Mouse (Mus musculus) cerebellum, adult 11 months (tissue): ENCODE measurements around the gene Pip4k2a.
A peak's percentile ranks its signal among the peaks of the same experiment; 100 is the strongest.

Experiments
- DNase-seq: peaks from one replicate; pipeline ENCODE4 v3.0.0; 2022

The Pip4k2a gene

DNA sequence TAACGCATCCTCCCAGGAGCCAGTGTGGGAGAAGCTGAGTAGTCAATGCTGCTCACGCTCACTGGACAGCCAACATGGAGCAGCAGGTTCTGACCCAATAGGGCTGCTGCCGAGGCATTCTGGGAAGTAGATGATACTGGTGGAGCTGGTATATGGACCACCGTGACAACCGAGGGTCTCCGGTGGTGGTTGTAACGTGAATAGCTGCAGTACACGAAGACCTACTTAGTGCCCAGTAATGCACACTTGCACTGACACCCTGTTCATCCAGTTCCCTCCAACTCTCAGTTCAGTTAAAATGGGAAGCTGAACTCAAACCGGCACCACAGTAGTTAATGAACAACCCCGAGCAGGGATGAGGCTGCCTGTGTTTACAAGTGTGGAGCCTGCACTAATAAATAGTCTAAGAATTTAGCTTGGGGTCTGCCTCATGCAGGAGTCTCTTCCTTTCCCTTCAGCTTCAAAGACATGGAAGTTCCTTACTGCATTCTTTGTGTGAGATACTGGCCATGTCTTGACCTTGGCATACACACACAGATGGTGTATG, 105.9 kb downstream of the Pip4k2a start:
- no peak for DNase-seq

DNA sequence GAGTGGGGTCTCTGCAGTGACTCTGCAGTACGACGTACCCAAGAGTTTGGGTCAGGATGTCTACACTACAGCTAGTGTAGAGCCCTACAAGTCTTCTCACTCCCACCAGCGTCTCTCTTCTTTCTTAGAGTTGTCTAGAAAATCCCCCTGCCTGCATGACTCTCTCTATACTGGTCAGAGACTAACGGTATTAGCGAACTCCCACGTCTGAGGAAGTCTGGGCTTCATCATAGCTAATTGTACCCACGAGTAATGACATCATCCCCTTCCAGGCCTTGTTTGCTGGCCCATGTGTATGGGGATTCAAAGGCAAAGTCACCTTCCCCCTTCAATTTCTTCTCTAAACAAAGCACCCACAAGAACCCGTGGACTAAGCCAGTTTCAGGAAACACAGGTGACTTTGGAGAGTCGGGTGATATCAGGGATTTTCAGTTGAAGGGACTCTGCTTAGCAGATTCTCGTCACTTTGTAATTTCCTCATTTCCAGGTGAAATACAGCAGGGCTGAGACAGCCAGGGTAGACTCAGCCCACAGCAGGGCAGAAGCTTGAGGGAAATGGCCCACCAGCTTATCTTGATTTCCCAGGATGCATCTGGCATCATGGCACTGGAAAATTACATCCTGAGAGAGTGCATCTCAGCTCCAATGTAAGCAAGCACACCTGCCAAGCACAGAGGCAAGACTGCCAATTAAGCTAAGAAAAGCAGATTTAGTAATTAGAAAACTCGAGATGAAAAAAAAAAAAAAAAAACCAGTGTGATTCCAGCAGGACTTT, 107.5 kb downstream of the Pip4k2a start:
- no peak for DNase-seq

DNA sequence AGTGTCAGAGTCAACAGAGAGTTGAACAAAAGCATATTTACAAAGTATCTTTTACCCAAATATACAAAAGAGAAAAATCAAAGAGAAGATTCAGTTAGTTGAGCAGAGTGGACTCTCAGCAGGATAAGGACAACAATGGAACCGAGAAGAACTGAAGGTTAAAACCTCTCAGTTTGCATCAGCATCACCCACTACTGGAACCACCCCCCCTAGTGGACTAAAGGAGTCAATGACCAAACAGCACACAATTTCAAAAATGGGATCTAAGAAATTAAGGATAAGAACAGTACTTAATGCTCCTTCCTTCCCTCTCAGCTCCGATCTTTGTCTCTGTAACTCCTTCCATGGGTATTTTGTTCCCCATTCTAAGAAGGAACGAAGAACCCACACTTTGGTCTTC, 113.6 kb downstream of the Pip4k2a start:
- DNase-seq = no peak

DNA sequence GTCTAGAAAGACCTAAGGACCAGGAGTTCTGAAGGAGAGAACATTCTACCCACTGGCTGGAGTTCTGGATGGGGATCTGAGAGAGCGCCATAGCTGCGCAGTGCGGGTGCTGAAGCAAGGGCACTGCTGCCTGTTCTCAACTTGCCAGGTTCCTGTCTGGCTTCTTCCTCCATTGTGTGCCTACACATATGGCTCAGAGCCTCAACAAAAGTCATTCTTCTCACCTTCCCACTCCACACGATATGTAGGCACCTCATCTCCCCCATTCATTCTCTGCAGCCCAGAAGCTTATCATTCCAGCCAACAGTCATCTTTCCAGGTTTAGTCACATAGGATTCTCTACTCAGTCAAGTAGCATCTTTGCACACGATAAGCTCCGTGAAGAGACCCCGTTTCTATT, 123.3 kb downstream of the Pip4k2a start:
- no peak for DNase-seq

DNA sequence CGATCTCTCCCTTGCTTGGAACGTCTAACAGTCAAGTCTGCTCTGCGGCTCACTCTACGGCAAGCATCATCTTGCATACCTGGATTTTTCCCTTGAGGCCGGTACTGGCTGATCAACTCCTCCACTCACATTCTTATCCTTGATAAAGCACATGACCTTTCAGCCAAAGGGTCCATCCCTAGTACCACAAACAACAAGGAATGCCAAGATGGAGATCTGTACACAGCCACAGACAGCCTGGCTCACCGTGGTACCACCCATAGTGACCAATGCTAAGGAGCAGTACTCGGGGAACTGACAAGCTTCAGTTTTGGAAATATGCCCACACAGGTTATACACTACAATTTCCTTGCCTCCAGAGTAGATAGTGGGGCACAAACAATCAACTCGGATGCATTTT, 123.9 kb downstream of the Pip4k2a start:
- no peak for DNase-seq

DNA sequence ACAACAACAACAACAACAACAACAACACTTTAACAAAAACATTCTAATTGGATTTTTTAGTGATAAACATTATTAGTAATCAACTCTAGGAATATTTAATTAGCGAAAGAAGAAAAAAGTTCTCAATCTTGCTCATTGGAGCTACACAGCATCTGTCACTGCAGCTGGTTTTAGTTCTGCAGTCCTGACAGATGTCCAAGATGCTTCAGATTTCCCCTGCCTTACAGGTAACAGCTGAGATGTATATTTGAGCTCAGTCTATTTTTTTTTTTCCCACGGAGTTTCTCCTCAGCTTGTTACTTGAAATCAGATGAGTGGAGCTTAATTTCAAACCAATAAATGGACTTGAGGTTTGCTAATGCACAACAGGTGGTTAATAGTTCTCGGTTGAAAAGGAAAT, 124.5 kb downstream of the Pip4k2a start:
- DNase-seq = no peak

DNA sequence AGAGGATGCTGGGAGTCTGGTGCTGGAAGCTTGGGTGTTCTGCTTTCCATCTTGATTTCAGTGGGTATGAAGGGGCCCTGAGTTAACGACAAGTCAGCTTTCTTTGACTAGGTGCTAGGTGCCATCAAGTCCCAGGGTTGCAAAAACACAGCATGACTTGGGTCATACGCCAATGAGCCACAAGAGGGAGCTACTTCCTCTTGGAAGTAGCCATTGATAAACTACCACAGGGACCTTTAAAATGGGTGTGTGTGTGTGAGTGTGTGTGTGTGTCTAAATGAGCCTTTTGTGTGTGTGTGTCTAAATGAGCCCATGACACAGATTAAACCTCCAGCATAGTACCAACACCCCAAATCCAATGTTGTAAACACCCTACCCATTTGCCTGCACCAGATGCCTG, 125.1 kb downstream of the Pip4k2a start:
- DNase-seq = peak; percentile 41

DNA sequence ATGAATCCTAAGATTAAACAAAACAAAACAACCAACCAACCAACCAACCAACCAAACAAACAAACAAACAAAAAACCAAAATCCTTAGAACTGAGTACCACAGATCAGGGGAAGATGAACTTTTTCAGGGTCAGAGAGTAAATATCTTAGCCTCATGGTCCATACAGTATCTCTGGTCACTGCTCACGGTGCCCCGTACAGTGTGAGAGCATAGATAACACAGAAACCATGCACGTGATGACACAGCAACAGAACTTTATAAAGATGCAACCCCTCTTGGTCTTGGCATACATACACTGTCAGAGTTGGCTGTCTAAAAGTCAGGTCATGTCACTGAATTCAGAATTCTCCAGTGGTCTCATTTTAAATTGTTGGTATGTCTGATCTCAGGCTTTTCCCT, 126.8 kb downstream of the Pip4k2a start:
- no peak for DNase-seq

DNA sequence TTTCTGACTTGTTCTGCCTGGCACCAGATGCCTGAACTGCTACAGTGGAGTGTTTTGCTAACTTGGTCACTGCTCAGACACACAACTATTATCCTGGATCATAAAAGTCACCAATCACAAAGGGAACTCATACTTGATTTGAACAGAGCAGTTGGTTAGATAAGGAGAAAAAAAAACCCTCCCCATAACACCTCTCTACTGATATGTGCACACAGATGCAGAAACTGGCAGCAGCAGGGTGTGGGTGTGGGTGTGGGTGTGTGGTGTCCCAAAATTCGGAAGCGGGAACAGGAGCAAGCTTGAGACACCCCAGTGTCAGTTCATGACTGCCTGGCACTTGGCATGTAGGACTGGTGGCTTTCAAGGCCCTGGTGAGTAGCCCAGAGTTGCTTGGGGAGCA, 130.9 kb downstream of the Pip4k2a start:
- no peak for DNase-seq

DNA sequence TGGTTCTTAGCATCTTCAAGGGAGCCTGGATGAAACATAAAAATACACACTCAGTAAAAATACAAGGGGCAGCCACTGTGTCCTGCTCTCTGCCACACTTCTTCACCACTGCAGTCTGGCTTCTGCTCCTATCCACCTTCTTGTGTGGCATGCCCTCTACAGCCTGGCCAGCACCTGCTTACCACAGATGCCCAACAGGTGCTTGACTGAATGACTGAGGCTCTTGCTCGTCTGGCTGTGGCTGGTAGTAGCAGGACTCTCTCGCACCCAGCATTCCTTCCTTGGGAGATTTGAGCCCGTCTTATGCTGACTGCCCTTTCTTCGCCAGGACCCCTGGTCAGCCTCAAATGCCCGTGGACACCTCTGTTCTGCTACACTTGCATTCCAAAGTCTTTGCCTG, 133.2 kb downstream of the Pip4k2a start:
- DNase-seq = no peak

DNA sequence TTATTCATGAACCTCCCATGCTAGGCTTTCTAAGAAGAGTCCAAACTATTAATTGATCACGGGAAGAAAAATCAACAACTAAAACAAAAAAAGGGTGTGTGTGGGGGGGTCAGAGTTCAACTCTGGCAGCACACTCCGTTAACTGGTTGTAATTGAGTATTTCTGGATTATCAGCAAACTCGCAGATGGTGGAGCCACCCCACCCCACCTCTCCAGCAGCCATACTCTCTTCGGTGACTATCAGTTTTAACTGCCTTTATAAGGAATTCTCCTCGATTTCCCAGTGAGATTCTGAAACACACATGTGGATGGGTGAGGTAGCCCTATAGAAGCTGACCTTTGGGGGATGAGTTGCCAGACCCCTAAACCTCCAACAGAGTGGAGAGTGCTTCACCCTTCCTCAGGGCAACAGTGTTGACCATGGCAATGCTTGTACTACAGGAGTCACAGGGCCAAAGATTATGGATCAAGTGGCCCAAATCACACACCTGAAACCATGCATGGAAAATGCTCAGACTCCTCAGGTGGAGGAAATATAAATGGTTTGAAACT, 136.2 kb downstream of the Pip4k2a start:
- no peak for DNase-seq

DNA sequence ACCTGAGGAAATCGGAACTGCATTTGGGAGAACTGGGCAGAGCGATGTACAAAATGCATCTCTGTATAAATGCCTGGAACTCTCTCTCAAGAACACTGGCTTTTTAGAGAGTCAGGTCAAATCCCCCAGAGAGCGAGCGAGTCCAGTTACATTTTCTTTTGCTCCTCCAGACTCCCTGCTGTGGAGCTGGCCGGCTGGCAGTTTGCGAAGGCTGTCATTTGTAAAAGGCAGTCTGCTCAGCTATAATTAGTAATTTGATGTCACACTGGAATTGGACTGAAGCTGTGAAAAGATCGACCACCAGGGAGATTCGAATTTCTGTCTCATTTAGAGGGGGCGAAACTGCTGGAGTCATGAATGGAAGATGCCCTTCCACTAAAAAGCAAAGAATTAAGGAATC, 137.2 kb downstream of the Pip4k2a start:
- peak; percentile 30 for DNase-seq

DNA sequence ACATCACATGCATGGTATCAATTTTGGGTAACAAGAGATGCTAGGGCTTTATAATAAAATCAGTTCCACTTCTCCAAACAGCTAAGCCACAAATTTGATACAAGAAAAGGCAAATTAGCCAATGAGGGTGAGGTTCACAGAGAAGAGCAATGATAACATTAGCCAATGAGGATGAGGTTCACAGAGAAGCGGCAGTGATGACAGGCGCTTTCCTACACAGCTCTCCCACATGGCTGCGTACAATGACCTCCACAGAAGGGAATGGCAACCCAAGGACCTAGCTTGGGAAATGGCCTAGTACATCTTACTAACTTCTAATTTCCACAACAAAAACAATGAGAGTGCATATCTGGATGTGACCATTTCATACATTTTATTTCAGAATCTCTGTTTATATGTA, 140.0 kb downstream of the Pip4k2a start:
- no peak for DNase-seq

DNA sequence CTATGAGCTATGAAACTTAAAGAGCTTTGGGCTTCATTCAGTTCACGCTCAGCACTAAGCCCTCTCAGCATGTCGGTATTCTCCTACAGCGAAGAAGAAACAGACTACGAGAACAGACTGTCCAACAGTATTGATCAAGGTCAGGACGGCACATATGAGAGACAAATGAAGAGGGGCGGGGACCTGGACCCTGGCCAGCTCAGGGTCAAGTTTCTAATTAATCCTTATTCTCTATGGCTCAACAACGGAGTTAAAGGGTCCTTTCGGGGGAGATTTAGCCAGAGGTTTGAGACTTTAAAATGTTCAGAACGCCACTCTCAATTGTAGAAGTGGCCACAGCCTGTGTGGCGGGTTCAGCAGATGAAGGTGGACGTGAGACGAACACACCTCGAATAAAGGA, 141.5 kb downstream of the Pip4k2a start:
- DNase-seq = no peak

DNA sequence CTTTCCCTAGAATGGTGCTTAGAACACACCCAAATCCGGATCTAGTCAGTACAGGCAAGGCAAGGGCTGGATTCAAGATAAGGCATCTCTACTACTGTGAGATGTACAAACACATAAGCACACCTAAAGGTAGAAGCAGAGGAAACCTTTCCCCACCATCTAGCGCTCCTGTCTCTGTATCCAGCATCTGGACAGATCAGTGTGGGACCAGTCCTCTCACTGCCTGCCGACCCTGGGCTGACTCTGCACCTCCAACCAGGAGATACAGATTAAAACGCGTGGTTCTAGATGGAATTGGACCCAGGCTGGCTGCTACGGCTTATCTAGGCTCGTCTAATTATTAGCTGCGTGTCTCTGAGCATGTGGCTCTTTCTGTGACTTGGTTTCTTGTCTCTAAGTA, 142.7 kb downstream of the Pip4k2a start:
- DNase-seq = no peak

DNA sequence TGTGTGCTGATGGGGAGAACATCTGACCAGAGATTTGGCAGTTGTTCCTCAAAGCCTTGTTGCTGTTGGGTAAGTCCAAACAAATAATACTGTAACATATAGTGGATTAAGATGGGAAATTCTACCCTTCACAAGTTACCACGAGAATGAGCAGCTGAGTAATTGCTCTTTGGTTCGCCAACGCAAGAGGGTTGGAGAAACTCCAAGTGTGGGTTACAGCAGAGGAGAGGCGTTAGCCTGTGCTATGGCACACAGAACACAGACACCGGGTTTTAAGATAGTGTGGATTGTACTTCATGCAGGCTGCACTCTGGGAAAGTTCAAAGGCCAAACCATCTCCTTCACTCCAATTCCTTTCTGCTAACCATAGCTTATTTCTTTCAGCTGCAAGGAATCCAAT, 144.6 kb downstream of the Pip4k2a start:
- no peak for DNase-seq

DNA sequence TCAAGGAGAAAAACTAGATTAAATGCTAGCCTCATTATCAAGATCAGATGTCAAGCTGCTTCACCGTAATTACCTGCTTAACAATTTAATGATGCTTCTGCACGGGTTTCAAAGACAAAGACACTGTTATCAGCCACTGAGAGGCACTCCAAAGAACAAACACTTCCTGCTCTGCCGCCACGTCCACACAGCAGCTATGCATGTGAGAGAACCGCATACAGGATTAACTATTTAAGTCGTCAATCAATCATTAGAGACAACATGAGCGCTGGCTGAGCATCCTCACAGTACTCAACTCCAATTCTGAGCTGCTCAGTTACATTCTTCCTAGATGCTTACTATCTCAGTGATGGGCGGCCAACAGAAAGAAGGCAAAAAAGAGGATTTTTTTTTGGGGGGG, 147.3 kb downstream of the Pip4k2a start:
- no peak for DNase-seq

DNA sequence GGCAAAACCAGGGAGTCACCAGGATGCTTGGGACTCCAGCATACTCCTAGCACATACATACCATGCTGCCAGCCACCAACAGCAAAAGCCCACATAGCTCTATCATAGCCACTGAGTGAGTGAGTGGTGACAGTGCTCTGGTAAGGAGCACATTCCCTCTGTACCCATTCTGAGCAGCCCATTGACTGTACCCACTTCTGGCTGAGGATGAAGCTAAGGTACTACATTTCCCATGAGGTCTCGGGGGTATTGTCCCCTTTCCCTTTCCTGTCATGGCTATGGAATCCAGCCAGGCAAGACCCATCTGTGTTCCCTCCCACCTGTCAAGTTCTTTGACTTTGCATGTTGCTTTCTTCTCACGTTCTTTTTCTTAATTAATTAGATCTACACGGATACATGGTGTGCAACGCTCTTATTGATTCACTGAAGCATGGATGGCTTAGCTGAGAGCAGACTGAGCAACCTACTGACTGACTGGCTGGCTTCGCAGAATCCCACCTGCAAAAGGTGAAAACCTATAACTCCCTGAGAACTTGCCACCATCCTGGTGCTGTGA, 149.8 kb downstream of the Pip4k2a start:
- DNase-seq = no peak

DNA sequence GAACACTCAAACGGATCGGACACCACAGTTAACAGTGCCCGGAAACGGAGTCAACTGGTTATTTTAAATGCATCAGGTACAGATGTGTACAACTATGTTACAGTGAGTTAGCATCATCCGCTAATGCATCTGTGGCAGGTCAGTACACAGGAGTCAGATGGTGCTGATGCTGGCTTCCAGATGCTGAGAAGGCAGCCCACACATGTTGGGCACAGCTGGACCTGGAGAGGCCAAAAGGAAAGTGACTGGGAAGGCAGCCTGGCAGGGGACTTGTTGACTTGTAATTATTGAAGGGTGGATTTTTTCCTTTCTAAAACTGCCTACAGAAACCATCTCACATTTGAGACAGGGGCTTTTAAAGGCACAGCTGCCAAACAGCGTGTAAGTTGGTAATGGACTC, 155.4 kb downstream of the Pip4k2a start:
- no peak for DNase-seq

DNA sequence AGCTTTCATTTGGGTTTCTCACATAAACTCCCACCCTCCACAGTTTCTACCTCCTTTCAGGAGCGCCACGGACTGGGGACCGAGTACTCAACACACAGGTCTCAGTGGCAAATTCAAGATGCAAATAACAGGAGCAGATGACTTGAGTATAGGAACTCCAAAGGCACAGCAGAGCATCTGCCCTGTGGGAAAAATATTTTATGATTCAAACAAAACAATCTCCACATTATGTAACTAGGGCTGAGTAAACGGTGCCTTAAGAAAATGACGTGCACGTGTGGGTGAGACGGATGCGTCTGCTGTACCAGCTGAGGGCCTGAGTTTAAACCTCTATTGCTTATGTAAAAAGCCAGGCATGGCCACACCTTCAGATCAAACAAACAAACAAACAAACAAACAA, 156.9 kb downstream of the Pip4k2a start:
- DNase-seq = no peak

DNA sequence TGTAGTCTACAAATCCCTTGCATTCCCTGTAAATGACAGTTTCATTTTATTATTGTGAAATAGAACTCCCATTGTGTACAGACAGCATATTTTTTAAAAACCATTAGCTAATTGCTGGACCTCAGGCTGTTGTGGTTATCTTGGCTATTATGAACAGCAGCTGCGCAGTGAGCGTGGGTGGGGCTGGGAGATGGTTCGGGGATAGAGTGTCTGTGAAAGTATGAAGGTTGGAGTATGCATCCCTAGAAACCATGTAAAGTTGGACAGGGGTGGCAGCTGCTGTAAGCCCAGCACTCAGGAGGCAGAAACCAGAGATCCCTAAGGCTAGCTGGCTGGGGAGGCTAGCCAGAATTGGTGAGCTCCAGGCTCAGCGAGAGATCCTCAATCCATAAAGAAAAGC, 158.4 kb downstream of the Pip4k2a start:
- no peak for DNase-seq

DNA sequence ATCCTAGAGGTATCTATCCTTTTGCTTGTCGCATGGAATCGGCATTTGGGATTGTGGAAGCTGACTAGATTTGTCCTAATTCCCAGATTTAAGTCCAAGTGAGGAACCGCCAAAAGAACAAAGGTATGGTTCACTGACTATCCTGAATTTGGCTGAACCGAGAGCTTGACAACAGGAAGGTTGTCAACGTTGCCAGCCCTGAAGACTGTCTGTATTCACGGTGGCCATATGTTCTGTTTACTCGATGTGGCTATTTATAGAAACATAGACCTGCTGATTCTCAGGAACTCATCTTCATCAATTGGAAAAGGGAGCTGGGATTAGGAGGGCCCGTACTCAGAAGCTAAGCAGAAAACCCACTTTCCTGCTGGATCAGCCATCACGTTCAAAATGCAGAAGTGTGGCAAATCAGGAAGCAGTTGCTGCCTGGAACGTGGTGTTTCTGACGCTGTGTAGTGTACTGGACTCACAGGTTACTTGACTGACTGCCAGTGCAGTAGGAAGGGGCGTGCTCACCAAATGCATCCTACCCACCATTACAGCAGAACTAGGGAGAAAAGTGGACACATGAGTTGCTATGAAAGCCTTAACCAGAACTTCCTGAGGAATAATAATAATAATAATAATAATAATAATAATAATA, 162.5 kb downstream of the Pip4k2a start:
- peak; percentile 11 for DNase-seq

DNA sequence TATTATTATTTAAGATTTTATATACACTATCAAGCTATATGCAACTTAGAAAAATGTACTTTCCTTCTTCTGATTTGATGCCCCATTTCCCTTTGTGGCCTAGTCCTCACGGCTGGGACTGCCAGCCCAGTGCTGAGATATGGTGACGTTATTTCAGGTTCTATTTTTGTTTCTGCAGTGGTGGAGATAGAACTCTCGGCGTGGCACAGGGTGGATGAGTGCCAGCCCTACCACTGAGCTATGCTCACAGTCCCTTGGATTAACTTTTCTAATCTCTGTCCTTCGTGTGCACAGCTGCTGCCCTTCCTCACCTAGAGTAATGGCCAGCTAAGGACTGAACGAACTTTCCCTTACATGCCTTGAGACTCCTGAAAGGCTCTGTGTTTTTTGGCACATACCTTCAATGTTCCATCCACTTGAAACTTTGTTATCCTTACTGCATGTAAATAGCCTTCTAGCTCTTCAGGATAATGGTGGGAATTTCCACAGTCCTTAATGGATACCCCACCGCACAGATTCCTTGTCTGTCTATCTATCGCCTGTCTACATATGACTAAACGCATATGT, 164.8 kb downstream of the Pip4k2a start:
- DNase-seq = no peak
